In the genomic region with DNA sequence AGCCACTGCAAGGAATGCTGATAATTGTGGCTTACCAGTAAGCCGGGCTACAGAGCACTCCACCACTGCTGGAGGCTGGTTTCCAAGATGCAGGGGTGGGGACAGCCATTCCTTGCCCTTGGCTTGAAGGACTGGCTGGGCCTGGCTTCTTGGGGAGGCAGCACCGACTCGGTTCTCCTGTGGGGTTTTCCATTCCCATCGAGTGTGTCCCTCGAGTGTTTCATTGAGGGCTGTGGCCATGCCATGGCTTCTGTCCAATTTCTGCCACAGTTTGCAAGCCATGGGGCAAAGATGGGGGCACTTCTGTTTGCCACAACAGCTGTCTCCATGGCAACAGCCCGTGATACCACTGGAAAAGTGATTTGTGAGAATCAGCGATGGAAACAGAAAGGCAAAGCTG, we compare ENCODE assay signal across 14 mouse cellular contexts.
DNase-seq lines count a peak whose midpoint lies in the region; ATAC-seq lines count a peak whose summit lies in the region.
"Had no signal": no experiment of that assay in that cellular context is flagged by ENCODE, and none has a peak within 500 bp of the region (broad histone marks: within the 10 kb centered on the region; RNA-seq: fewer than 3 reads in every experiment).

No protein-coding gene starts in this region.

- H3K4me1 ChIP-seq in embryonic facial prominence, embryonic 14.5 days (ENCODE audit: control insufficient read depth, insufficient read depth, low read length), result peaks cover 30% of the 10 kb centered on the region

- H3K4me2 ChIP-seq in embryonic facial prominence, embryonic 14.5 days (ENCODE audit: low read depth, low read length), result no peak overlapping the region
- H3K4me2 ChIP-seq: liver, embryonic 11.5 days; neural tube, embryonic 13.5 days; stomach, embryonic 15.5 days had no signal

- no peak for ATAC-seq in embryonic facial prominence, embryonic 14.5 days (ENCODE audit: low read depth)
- no peak for ATAC-seq in cerebellum, adult (ENCODE audit: insufficient number of reproducible peaks, low FRiP score, low TSS enrichment)
- ATAC-seq: forebrain, postnatal 0 days had no signal

- no peaks in the 10 kb centered on the region for H3K36me3 ChIP-seq in embryonic facial prominence, embryonic 14.5 days (ENCODE audit: control insufficient read depth, insufficient read depth, low read length)
- H3K36me3 ChIP-seq: neural tube, embryonic 13.5 days; stomach, embryonic 15.5 days had no signal

- H3K27me3 ChIP-seq in embryonic facial prominence, embryonic 14.5 days (replicated peaks; ENCODE audit: control insufficient read depth, insufficient read depth, low read length), result no peaks in the 10 kb centered on the region
- H3K27me3 ChIP-seq: neural tube, embryonic 13.5 days; stomach, embryonic 15.5 days had no signal

- H3K9ac ChIP-seq in embryonic facial prominence, embryonic 14.5 days (ENCODE audit: low read depth, low read length), result no peak overlapping the region
- H3K9ac ChIP-seq: forebrain, postnatal 0 days; neural tube, embryonic 13.5 days; stomach, embryonic 15.5 days had no signal

- no peak overlapping the region for H3K27ac ChIP-seq in embryonic facial prominence, embryonic 14.5 days (replicated peaks; ENCODE audit: low read depth, low read length)
- H3K27ac ChIP-seq: kidney, postnatal 0 days; neural tube, embryonic 13.5 days; stomach, embryonic 15.5 days had no signal

- no peaks in the 10 kb centered on the region for H3K9me3 ChIP-seq in embryonic facial prominence, embryonic 14.5 days (ENCODE audit: control insufficient read depth, low read length)
- H3K9me3 ChIP-seq: neural tube, embryonic 13.5 days; stomach, embryonic 15.5 days had no signal

- WGBS in embryonic facial prominence, embryonic 14.5 days, result 46% methylated on average over 7 of the region's 7 CpGs

- no peak overlapping the region for H3K4me3 ChIP-seq in embryonic facial prominence, embryonic 14.5 days (ENCODE audit: low read depth, low read length)
- H3K4me3 ChIP-seq: neural tube, embryonic 13.5 days; stomach, embryonic 15.5 days had no signal

- peak; percentile 35 to 38 for DNase-seq in lung, adult 18-20 months
- no peak for DNase-seq in lung, postnatal 14 days
- DNase-seq in embryonic facial prominence, embryonic 14.5 days (ENCODE audit: low spot score), result peak; percentile 59
- DNase-seq in heart, adult 9 months (ENCODE audit: low spot score in 2 of 2), result peak; percentile 52 to 57
- DNase-seq in lung, postnatal 36 days, result peak; percentile 28
- DNase-seq in natural killer cell, adult 2 months (ENCODE audit: low spot score in 2 of 2), result no peak
- DNase-seq: forebrain, postnatal 0 days; layer of hippocampus, postnatal 36 days; thymus, postnatal 4 days had no signal

Comparison
In these comparisons a context has a peak if more than half of its experiments do, and no peak if none do; other contexts are left out.
1. DNase-seq: peak in lung, adult 18-20 months (2 of 2), embryonic facial prominence, embryonic 14.5 days (single experiment), heart, adult 9 months (2 of 2) and lung, postnatal 36 days (single experiment); none in lung, postnatal 14 days (single experiment) and natural killer cell, adult 2 months (0 of 2).